Mouse (Mus musculus) G1E (cell line): ENCODE measurements around the gene Actl11.

Experiments
- CTCF ChIP-seq: IDR thresholded peaks from 2 replicates; pipeline ENCODE4 v1.5.1; 2012; ENCODE audit warnings: low read depth, low read length, inconsistent platforms, mixed read lengths
- GATA1 ChIP-seq: IDR thresholded peaks from 2 replicates; pipeline ENCODE4 v1.6.1; 2012; ENCODE audit warnings: borderline replicate concordance, low read length, inconsistent platforms, mixed read lengths
- POLR2AphosphoS5 ChIP-seq: IDR thresholded peaks from 2 replicates; pipeline ENCODE4 v1.6.1; 2012; ENCODE audit warnings: low read depth, low read length, inconsistent platforms; ENCODE audit not compliant: insufficient replicate concordance
- TAL1 ChIP-seq: conservative IDR thresholded peaks from 2 replicates; pipeline ENCODE4 v1.6.1; 2012; ENCODE audit warnings: low read depth, low read length, inconsistent platforms, mixed read lengths

DNA sequence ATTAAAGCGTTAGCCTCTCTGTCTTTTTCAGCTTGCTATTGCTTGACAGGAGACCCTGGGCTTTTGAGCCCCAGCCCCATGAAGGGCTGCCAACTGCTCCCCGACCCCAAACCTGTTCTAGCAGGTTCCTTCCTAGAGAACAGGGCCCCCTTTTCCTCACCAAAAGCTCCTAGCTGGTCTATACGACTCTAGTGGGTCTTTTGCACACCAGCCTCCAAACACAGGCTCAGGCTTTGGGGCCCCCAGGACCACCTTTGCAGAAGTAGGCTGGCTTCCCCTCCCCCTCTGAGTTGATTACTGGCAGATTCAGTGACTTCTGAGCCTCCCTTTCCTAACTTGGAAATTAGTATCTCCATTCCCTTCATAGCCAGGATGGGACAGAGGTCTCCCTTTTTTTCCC, 8.6 kb downstream of the Actl11 start:
- no peak for TF ChIP-seq CTCF
- no peak for TF ChIP-seq GATA1
- TF ChIP-seq POLR2AphosphoS5, result no peak
- no peak for TF ChIP-seq TAL1
